Mouse (Mus musculus) liver, adult 10 weeks (tissue): ENCODE data around the gene Zfp648. TPM values are rescaled to one million over a fixed set of nuclear protein-coding genes. Genes with fewer than 3 reads are reported as not detected.

ENCODE experiments used
- polyA plus RNA-seq: library from polyadenylated mRNA; stranded (reverse); fragments of 350-450 nt; fragmentation: Illumina TruSeq; extraction: RNeasy Lipid Tissue Mini Kit (QIAGEN cat#74804); gene quantifications from one replicate; pipeline ENCODE4 v1.2.3, GENCODE M21; 2014; ENCODE audit warnings: low read depth, low replicate concordance

Gene Zfp648
- polyA plus RNA-seq, result not detected

GRCm38 (mm10) chr1:154200955-154201722 lies at the start of gene Zfp648:
Gene Zfp648, plus strand, starts transcription at chr1:154201187.

